Mouse (Mus musculus) C2C12 (cell line): ENCODE results near the gene Ttll11. TPM values are rescaled to one million over a fixed set of nuclear protein-coding genes. Genes with fewer than 3 reads are reported as not detected.

Experiments used
- H3K27me3 ChIP-seq: one replicate; pipeline ENCODE4 v1.6.1; 2011; ENCODE audit not compliant: control insufficient read depth, insufficient read depth, insufficient read length
- H3K36me3 ChIP-seq: one replicate; pipeline ENCODE4 v1.6.1; 2011; ENCODE audit not compliant: control insufficient read depth, insufficient read depth
- H3K4me3 ChIP-seq: one replicate; pipeline ENCODE4 v1.5.1; 2011; ENCODE audit warnings: mild to moderate bottlenecking, control low read depth; ENCODE audit not compliant: poor library complexity, insufficient read depth, severe bottlenecking
- H3K79me2 ChIP-seq: one replicate; pipeline ENCODE4 v1.6.1; 2011; ENCODE audit not compliant: control insufficient read depth, insufficient read depth
- H3K79me3 ChIP-seq: one replicate; pipeline ENCODE4 v1.6.1; 2011; ENCODE audit warnings: low read depth, control low read depth
- H3ac ChIP-seq: one replicate; pipeline ENCODE3; 2011; ENCODE audit warnings: low read depth; ENCODE audit not compliant: control insufficient read depth, insufficient read length
- CEBPB ChIP-seq: IDR thresholded peaks from one replicate; pipeline ENCODE4 v1.6.1; 2011; ENCODE audit warnings: low read depth, mild to moderate bottlenecking, control low read depth, moderate library complexity
- CTCF ChIP-seq: IDR thresholded peaks from one replicate; pipeline ENCODE4 v1.5.1; 2011; ENCODE audit not compliant: control insufficient read depth, insufficient read depth, insufficient read length
- FOSL1 ChIP-seq: IDR thresholded peaks from one replicate; pipeline ENCODE4 v1.8.0; 2011; ENCODE audit warnings: mild to moderate bottlenecking, low read length; ENCODE audit not compliant: poor library complexity, insufficient read depth, severe bottlenecking
- MAX ChIP-seq: IDR thresholded peaks from one replicate; pipeline ENCODE4 v1.6.1; 2011; ENCODE audit warnings: mild to moderate bottlenecking, control low read depth
- MYOD1 ChIP-seq: IDR thresholded peaks from one replicate; pipeline ENCODE4 v1.6.1; 2011; ENCODE audit warnings: low read depth; ENCODE audit not compliant: control insufficient read depth, insufficient read length
- MYOG ChIP-seq: IDR thresholded peaks from one replicate; pipeline ENCODE4 v1.6.1; 2011; ENCODE audit not compliant: control insufficient read depth, insufficient read length; ENCODE audit errors: extremely low read depth
- USF1 ChIP-seq: IDR thresholded peaks from one replicate; pipeline ENCODE4 v1.6.1; 2011; ENCODE audit warnings: low read depth, mild to moderate bottlenecking, control low read depth, moderate library complexity
- polyA plus RNA-seq: library from polyadenylated mRNA; unstranded; fragments of >200 nt; fragmentation: generic; extraction: Trizol; gene quantifications from one replicate; pipeline ENCODE4 v1.2.1, GENCODE M21; 2012; ENCODE audit warnings: missing spikeins

The Ttll11 gene
- polyA plus RNA-seq, 1 experiment, result 7.0 TPM

DNA sequence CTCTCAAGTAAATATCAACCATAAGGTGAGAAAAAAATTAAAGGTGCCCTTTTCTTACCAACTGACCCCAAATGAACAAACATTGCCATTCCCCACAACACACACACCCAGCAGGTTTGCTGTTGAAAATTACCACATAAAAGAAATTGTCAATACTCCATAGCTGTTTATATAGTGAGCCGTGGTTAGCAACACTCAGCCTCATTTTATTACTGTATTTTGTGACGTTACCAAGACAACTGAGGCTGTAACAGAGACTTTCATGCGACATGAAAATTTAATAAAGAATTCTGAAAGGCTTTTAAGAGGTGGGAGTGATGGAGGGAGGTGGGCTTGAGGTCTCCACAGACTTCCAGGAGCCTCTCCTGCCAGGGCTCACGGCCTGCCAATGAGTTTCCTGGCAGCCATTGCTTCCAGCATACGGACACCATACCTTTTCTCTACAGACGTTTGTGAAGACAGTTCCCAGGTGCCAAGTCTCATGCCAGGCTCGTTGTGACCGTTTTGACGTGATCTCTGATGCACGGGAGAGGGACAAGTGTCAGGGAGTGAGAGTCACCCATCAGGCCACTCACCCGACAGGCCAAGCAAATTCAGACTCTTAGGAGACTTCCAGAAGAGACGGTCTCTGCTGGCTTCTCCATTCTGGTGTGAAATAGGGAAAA, 232.2 kb downstream of the Ttll11 start:
- TF ChIP-seq FOSL1, result no peak
- no peak for TF ChIP-seq MYOG
- TF ChIP-seq CTCF, result no peak
- no peak for TF ChIP-seq MAX
- TF ChIP-seq MYOD1, result no peak
- no peak for TF ChIP-seq CEBPB
- no peak for TF ChIP-seq USF1
- H3ac ChIP-seq, result no peak overlapping the region

DNA sequence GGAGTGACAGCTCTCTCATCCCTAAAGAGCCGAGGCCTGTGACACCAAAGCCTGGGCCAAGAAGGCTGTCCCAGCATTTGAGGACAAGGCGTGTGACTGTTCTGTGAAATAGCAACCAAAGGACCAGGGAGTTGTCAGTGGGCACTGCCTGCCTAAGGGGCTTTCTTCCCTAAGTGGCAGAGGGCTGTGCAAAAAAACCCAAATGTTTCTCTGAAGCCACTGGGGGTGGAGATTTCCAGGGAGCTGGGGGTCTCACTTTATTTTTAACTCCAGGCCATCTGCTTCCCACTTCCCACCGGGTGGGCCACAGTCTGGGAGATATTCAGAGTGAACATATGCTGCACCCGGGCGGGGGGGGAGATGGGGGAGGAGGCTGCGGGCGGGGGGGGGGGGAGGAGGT, 233.1 kb downstream of the Ttll11 start:
- TF ChIP-seq MAX, result no peak
- TF ChIP-seq CEBPB, result no peak
- no peak for TF ChIP-seq MYOD1
- no peak for TF ChIP-seq USF1
- TF ChIP-seq CTCF, result no peak
- TF ChIP-seq MYOG, result no peak
- TF ChIP-seq FOSL1, result no peak

More for the DNA sequence above, 232.2 kb downstream of the Ttll11 start:
- no peaks in the 10 kb centered on the region for H3K36me3 ChIP-seq
- H3K4me3 ChIP-seq, result no peak overlapping the region
- H3K27me3 ChIP-seq, result no peaks in the 10 kb centered on the region
- no peaks in the 10 kb centered on the region for H3K79me2 ChIP-seq
- no peaks in the 10 kb centered on the region for H3K79me3 ChIP-seq

DNA sequence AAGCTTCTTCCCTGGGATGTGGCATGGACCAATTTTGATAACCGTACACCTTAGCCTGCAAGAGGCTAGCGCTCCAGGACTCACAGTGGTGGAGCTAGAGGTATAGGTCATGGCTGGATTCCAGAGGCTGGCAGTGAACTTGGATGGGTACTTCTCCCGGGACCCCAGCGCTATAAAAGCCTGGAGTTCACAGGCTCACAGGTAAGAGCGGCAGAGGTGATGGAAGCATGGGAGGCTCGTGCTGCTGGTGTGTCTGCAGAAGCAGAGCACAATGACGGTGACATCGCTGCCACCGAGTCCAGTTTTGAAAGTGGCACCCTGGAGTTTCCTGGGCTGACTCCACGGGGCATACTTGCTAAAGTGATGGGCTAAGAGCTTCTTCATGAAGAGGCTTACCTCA, 233.8 kb downstream of the Ttll11 start:
- Histone ChIP-seq H3K27me3 (no peaks in the 10 kb centered on the region), H3ac (no peak overlapping the region), H3K79me3 (no peaks in the 10 kb centered on the region), H3K36me3 (no peaks in the 10 kb centered on the region), H3K79me2 (no peaks in the 10 kb centered on the region), H3K4me3 (no peak overlapping the region)
- TF ChIP-seq MYOD1 (no peak), CEBPB (no peak), MYOG (no peak)

More for the DNA sequence above, 233.1 kb downstream of the Ttll11 start:
- Histone ChIP-seq H3ac (no peak overlapping the region), H3K79me2 (no peaks in the 10 kb centered on the region), H3K4me3 (no peak overlapping the region), H3K79me3 (no peaks in the 10 kb centered on the region), H3K36me3 (no peaks in the 10 kb centered on the region), H3K27me3 (no peaks in the 10 kb centered on the region)

DNA sequence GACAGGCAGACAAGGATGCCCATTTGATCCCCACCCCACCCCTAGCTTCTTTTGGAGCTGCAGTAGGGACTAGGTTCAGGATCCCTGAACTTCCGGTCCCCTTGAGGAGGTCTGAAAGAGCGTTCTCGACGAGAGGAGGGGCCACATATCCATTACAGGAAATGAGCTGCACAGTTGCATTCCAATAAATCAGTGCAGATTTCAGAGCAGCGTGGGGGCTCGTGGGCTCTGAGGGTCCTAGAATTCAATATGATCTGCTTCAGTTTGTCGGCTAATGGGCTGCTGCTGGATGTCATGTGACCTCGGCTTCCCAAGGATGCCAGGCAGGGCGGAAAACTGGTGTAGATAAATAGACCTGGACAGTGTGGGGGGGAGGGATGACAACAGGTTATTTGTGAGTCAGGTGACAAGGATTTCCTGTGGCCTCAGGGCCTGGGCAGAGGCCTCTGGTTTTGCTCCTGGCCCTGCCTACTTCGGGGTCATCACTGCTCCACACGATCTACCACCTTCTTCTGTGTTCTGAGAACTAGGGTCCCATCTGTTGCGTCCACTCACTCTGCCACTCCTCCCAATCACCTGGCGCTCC, 240.0 kb downstream of the Ttll11 start:
- Histone ChIP-seq H3K36me3 (no peaks in the 10 kb centered on the region), H3K4me3 (no peak overlapping the region), H3K79me3 (no peaks in the 10 kb centered on the region), H3K79me2 (no peaks in the 10 kb centered on the region), H3K27me3 (no peaks in the 10 kb centered on the region), H3ac (no peak overlapping the region)
- no peak for TF ChIP-seq USF1
- TF ChIP-seq FOSL1, result no peak
- no peak for TF ChIP-seq MAX
- no peak for TF ChIP-seq CTCF
- no peak for TF ChIP-seq CEBPB
- TF ChIP-seq MYOG, result no peak
- TF ChIP-seq MYOD1, result no peak

DNA sequence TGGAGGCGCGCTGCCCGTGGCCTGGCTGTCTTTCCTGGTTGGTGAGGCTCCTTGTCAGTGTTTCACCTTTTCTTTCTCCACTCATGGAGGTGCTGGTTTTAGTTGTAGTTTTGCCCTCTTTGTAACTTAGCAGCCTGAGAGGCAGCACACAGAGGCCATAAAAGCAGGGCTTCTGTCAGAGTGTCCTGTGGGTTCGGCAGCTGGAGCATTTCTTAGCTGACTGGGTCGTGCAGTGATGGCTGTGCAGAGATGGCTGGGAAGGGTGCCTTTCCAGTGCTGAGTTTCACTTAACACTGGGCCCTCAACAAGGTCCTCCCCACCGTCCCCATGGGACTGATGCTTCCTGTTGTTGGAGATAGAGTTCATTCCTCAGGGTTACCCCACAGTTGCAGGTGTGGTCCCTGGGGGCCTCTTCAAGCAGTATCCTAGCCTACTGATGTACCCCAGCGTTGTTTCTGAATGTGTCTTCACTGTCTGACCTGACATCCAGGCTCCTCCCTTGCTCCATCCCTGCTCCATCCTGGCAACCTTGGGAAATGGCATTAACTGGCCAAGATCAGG, 242.2 kb downstream of the Ttll11 start:
- H3K36me3 ChIP-seq, result no peaks in the 10 kb centered on the region
- no peak overlapping the region for H3ac ChIP-seq
- H3K79me3 ChIP-seq, result no peaks in the 10 kb centered on the region
- H3K79me2 ChIP-seq, result no peaks in the 10 kb centered on the region
- no peak for TF ChIP-seq CTCF
- TF ChIP-seq FOSL1, result no peak
- no peak for TF ChIP-seq CEBPB
- no peak for TF ChIP-seq MAX
- no peak for TF ChIP-seq MYOD1
- no peak for TF ChIP-seq USF1
- TF ChIP-seq MYOG, result no peak
- H3K27me3 ChIP-seq, result no peaks in the 10 kb centered on the region
- no peak overlapping the region for H3K4me3 ChIP-seq

DNA sequence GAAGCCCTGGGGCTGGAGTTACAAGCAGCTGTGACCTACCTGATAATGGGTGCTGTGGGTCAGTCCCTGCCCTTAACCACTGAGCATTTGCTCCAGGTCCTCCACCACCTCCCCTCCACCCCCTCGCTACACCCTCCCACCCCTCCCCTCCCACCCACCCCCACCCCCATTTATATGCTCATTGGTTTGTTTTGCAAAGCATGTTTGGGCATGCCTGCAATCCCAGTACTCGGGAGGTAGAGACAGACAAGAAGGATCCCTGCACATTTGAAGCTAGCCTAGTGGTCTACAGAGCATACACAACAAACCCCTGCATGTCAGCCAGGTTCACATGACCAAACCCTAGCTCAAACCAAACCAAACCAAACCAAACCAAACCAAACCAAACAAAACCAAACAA, 243.7 kb downstream of the Ttll11 start:
- TF ChIP-seq FOSL1, result no peak
- no peak overlapping the region for H3K4me3 ChIP-seq

More for the DNA sequence above, 243.7 kb downstream of the Ttll11 start:
- Histone ChIP-seq H3K79me2 (no peaks in the 10 kb centered on the region), H3ac (no peak overlapping the region), H3K79me3 (no peaks in the 10 kb centered on the region), H3K36me3 (no peaks in the 10 kb centered on the region), H3K27me3 (no peaks in the 10 kb centered on the region)
